Mouse (Mus musculus) thymus, adult 2 months (tissue): ENCODE measurements at regions not wholly inside any gene's neighbourhood (a gene's known extent, or its start where the extent isn't known, plus 50 kb on each side); places are given as distances from the start of the nearest gene placed in this dataset.

ENCODE experiments used
- DNase-seq: peaks from one replicate; pipeline ENCODE4 v3.0.0; 2021
- H3K27ac ChIP-seq: fragments of 200-500 bp; 2 replicates; pipeline ENCODE4 v1.5.1; 2012; ENCODE audit warnings: low read length, control low read depth; ENCODE audit not compliant: control insufficient read depth, insufficient read depth
- H3K27me3 ChIP-seq: fragments of 200-500 bp; 2 replicates; pipeline ENCODE4 v1.6.1; 2012; ENCODE audit warnings: mild to moderate bottlenecking, low read length, moderate library complexity, mixed read lengths; ENCODE audit not compliant: control insufficient read depth, insufficient read depth
- H3K36me3 ChIP-seq: fragments of 200-500 bp; 2 replicates; pipeline ENCODE4 v1.6.1; 2012; ENCODE audit warnings: mild to moderate bottlenecking, low read length, moderate library complexity; ENCODE audit not compliant: control insufficient read depth, insufficient read depth
- H3K4me1 ChIP-seq: fragments of 200-500 bp; replicated peaks from 2 replicates; pipeline ENCODE4 v1.6.1; 2012; ENCODE audit warnings: low read length; ENCODE audit not compliant: control insufficient read depth, insufficient read depth
- H3K4me3 ChIP-seq: fragments of 200-500 bp; 2 replicates; pipeline ENCODE4 v1.5.1; 2012; ENCODE audit warnings: mild to moderate bottlenecking, low read length, control low read depth, moderate library complexity; ENCODE audit not compliant: control insufficient read depth, insufficient read depth
- CTCF ChIP-seq: fragments of 200-500 bp; IDR thresholded peaks from 2 replicates; pipeline ENCODE4 v1.5.1; 2012; ENCODE audit warnings: mild to moderate bottlenecking, control low read depth, low read length, moderate library complexity, borderline replicate concordance; ENCODE audit not compliant: control insufficient read depth, poor library complexity, insufficient read depth; ENCODE audit errors: extremely low read depth
- POLR2A ChIP-seq: fragments of 200-500 bp; IDR thresholded peaks from 2 replicates; pipeline ENCODE4 v1.6.1; 2012; ENCODE audit warnings: mild to moderate bottlenecking, low read length, control low read depth, moderate library complexity; ENCODE audit not compliant: control insufficient read depth, poor library complexity, insufficient read depth; ENCODE audit errors: extremely low read depth
- WGBS: fragments of 180-500 bp; shearing (Covaris S2); methylation state at CpG from one replicate; pipeline ENCODE4 v1.1.7; 2018; 5-methylcytosine and 5-hydroxymethylcytosine counted together

GRCm38 (mm10) chr4:45592766-45593165 lies 60.5 kb upstream of the Shb start:
- H3K4me3 ChIP-seq = no peak overlapping the region
- H3K27ac ChIP-seq = no peak overlapping the region
- TF ChIP-seq CTCF (no peak), POLR2A (no peak)
- DNase-seq = no peak
- H3K4me1 ChIP-seq = no peaks in the 10 kb centered on the region; the same call in 1 of the 2 replicates
- no peaks in the 10 kb centered on the region for H3K27me3 ChIP-seq
- no peaks in the 10 kb centered on the region for H3K36me3 ChIP-seq
- WGBS = 100% methylated on average over 2 of the region's 2 CpGs

GRCm38 (mm10) chr4:45591405-45592315 lies 59.4 kb upstream of the Shb start:
- no peaks in the 10 kb centered on the region for H3K36me3 ChIP-seq
- H3K4me3 ChIP-seq = no peak overlapping the region
- H3K4me1 ChIP-seq = peaks cover under 1% of the 10 kb centered on the region
- 85% methylated on average over 23 of the region's 23 CpGs for WGBS
- no peak for TF ChIP-seq POLR2A
- no peak for TF ChIP-seq CTCF
- H3K27me3 ChIP-seq = no peaks in the 10 kb centered on the region
- H3K27ac ChIP-seq = no peak overlapping the region
- no peak for DNase-seq

GRCm38 (mm10) chr4:45590836-45591235 lies 58.6 kb upstream of the Shb start:
- H3K4me1 ChIP-seq = peaks cover 7% of the 10 kb centered on the region
- no peak for DNase-seq
- no peak overlapping the region for H3K4me3 ChIP-seq
- no peak overlapping the region for H3K27ac ChIP-seq
- no peaks in the 10 kb centered on the region for H3K36me3 ChIP-seq
- no peaks in the 10 kb centered on the region for H3K27me3 ChIP-seq
- 93% methylated on average over 2 of the region's 2 CpGs for WGBS
- TF ChIP-seq CTCF = no peak
- TF ChIP-seq POLR2A = no peak

- DNase-seq = no peak
- no peaks in the 10 kb centered on the region for H3K27me3 ChIP-seq
- H3K4me3 ChIP-seq = no peak overlapping the region
- whole genome bisulfite sequencing = 82% methylated on average over 3 of the region's 3 CpGs
- H3K36me3 ChIP-seq = no peaks in the 10 kb centered on the region
- peaks cover 10% of the 10 kb centered on the region for H3K4me1 ChIP-seq
- no peak for TF ChIP-seq POLR2A
- no peak for TF ChIP-seq CTCF
- H3K27ac ChIP-seq = no peak overlapping the region
These were observed 56.1 kb upstream of the Shb start for GRCm38 (mm10) chr4:45588322-45588721.

GRCm38 (mm10) chr4:45587202-45587601 lies 54.9 kb upstream of the Shb start:
- peaks cover 10% of the 10 kb centered on the region for H3K4me1 ChIP-seq
- TF ChIP-seq CTCF (no peak), POLR2A (no peak)
- DNase-seq = no peak
- H3K4me3 ChIP-seq = no peak overlapping the region
- H3K27me3 ChIP-seq = no peaks in the 10 kb centered on the region
- no peak overlapping the region for H3K27ac ChIP-seq
- no peaks in the 10 kb centered on the region for H3K36me3 ChIP-seq
- 35% methylated on average over 2 of the region's 2 CpGs for whole genome bisulfite sequencing

- Histone ChIP-seq H3K27me3 (no peaks in the 10 kb centered on the region), H3K27ac (no peak overlapping the region), H3K4me1 (peaks cover 10% of the 10 kb centered on the region), H3K4me3 (no peak overlapping the region), H3K36me3 (no peaks in the 10 kb centered on the region)
- WGBS = 7% methylated on average over 2 of the region's 2 CpGs
- no peak for TF ChIP-seq POLR2A
- TF ChIP-seq CTCF = no peak
- DNase-seq = no peak
These were observed 54.0 kb upstream of the Shb start for GRCm38 (mm10) chr4:45586310-45586709.
